Mouse (Mus musculus) layer of hippocampus, adult 8-10 months (tissue): ENCODE data around the gene Znrf2. TPM values are rescaled to one million over a fixed set of nuclear protein-coding genes. Genes with fewer than 3 reads are reported as not detected.
"Not testable (repeated sequence)": the region's sequence is repeated elsewhere in the genome, so short reads cannot be mapped to it uniquely, and the experiment has no call there.

Source experiments
- DNase-seq, 2 experiments: peaks; one replicate each; pipeline ENCODE4 v3.0.0; 2022; ENCODE audit warnings: low spot score in 2 of 2
- total RNA-seq, 4 experiments: library from RNA; stranded (reverse); gene quantifications; 2 replicates each; pipeline ENCODE4 v1.2.4; 2022

Znrf2 gene
- total RNA-seq, 4 experiments from 2014 or later = 20.1 to 33.5 (median 22.8) TPM

DNA sequence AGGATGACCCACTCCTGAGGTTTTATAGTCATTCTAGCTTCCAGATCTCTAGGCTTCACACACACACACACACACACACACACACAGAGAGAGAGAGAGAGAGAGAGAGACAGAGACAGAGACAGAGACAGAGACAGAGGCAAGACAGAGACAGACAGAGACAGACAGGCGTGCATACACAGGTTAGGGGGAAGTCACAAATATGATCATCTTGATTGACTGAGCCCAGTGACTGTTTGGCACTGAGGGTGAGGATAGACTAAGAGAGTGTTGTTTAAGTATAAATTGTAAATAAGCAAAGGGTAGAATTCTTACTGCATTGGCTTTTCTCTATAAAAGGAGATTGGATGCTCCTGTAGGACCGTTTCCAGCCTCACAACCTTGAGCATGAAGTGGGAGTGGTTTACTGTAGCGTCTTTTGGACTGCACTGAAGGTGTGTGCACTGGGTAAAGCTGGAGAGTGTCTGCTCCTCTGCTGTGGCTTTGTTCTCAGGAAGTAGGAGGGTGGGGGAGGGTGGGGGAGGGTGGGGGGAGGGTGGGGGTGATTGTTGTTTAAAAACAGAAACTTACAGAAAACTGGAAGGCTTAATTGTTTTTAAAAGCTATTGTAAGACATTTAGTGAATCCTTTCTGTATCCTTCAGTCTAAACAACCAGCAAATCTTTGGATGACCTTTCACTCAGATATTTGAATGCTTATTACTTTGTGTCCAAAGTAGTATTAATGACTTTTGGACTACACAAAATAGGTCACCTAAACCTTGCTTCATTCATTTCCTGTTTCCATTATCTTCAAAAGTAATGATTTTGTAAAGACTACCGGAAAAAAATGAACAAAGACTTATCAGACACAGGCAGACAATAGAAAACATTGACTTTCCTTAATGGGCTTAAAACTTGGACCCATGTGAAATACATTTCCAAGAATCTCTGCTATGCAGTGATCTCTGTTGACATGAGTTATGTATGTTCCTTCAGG is 32.8 kb downstream of the Znrf2 start:
- no peak for DNase-seq

DNA sequence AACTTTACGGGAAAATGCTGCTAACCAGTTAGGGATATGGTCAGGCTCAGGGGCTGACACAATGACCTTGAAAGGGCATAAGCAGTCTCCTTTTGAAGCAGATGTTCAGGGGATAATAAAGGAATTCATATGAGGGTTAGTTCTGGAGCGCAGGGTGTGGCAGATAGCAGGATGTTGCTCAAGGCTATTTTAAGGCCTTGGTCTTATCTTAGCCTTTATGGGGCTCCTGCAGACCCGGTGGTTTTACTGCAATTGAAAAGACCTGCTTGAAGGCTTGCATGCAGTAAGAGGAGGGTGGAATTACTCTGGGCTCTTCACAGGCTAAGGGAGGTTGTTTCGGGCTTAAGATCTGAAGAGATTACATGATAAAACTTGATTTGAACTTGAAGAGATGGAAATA is 35.1 kb downstream of the Znrf2 start:
- no peak for DNase-seq

DNA sequence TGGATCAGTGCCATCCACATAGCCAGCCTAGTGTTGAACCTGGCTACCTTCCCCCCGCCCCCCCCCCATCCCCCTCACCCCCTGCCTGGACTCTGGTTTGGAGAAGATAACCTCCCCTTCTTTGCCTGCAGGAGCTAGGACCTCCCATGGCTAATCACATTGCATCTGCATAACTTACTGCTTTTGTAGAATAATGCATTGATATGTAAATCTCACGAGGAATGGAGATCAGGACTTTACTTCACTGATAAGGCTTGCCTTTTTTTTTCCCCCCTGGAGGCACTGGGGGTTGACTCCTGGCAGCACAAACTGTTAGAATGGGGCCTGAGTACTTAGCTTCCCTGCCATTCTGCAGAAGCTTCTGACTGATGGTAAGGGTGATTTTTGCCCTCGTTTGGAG is 36.0 kb downstream of the Znrf2 start:
- DNase-seq = no peak

DNA sequence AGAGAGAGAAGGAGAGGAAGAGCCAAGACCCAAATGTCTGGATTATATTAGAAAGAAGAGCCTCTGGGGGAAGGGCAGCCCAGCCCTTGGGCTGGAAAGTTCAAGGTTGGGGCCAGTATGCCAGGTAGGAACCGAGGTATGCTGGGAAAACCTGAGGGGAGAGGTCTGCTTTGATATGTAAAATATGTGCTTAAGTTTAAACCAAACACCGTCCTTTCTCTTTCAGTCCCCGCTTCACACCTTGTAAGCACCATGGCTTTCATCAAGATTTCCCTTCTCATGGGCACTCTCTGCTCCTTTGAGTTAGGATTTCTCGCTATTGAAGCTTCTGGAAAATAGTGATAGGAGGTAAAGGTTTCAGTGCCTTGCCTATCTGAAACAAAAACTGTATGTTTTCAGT is 38.1 kb downstream of the Znrf2 start:
- no peak for DNase-seq

DNA sequence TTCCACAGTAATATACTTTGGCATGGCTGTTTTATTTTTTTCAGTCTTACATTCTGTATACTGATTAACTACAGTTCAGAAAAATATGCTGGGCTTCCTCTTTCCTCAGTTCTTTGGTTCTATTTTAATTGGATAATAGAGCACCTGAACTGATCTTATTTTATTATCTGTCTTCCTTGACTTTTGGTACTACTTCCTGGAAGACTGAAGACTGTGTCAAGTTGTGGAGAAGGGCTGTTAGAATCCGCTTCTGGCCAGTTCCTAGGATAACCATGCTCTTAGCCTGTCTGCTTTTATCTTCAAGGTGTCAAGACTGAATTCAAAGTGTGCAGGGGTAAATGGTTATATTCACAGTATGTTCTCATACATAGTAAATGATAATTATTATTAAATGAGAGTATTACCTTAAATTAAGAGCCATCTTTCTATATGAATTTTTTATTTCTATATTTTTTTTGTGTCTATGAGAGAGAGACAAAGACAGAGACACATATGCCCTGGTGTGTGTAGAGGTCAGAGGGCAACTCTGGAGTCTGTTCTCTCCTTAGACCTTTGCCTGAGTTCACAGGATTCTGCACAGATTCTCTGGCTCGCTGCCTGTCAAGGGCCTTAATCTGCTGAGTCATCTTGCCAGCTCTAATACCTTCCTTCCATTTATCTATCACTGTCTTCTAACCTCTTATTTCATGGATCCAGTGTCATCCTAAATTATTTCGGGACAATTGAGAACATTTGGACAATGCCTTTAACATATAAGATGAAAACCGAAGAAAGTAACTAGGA is 39.3 kb downstream of the Znrf2 start:
- DNase-seq = no peak

DNA sequence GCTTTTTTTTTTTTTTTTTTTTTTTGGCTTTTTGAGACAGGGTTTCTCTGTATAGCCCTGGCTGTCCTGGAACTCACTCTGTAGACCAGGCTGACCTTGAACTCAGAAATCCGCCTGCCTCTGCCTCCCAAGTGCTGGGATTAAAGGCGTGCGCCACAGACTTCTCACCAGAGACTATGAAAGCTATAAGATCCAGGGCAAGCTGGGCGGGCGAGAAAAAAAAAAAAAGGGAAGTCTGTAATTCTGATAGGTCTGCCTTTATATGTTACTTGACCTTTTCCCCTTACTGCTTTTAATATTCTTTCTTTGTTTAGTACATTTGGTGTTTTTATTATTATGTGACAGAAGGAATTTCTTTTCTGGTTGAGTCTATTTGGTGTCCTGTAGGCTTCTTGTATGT is 42.4 kb downstream of the Znrf2 start:
- not testable (repeated sequence) for DNase-seq

DNA sequence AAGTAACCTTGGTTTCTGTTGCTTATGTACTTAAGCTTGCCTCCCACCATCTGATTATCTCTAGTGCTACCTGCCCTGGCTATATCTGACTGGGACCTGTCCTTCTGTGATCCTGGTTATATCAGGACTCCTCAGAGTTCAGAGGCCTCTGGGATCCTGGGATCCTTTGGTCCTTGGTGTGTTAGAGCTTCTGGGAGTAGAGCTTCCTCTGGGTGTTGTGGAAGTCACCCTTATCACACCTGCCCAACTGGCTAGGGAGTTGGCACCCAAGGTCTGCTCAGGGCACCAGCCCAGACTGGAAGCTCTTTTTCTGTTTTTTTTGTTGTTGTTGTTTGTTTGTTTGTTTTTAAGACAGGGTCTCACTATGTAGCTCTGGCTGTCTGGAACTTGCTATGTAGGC is 43.5 kb downstream of the Znrf2 start:
- DNase-seq = no peak

DNA sequence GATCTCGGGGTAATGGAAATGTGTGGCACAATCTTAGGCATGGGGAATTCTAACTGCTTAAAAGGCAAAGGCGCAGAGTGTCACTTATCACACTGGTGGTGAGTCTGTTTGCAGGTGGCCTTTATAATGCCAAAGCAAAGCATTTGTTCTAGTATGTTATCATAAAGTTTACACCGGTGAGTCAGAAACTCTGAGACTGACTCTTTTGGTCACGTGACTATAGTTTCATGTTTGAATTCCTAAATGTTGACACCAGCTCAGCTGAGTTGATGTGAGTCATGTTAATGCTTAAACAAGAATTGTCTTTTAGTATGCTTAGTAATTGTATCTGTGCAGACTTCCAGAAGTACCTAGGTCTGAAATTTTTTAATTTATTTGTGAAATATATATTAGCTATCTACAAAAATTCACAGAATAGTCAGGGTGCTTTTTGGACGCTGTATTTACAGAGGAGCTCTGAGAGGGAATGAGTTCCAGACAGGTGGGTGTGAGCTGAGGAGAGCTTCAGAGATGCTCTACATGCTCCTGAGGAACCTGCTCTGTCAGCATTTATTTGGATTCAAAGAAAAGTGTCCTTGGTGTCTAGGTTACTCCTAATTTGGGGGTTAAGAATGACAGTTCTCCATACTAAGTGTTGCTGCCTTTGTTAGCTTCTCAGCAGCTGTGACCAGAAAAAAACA is 50.2 kb downstream of the Znrf2 start:
- DNase-seq = no peak

DNA sequence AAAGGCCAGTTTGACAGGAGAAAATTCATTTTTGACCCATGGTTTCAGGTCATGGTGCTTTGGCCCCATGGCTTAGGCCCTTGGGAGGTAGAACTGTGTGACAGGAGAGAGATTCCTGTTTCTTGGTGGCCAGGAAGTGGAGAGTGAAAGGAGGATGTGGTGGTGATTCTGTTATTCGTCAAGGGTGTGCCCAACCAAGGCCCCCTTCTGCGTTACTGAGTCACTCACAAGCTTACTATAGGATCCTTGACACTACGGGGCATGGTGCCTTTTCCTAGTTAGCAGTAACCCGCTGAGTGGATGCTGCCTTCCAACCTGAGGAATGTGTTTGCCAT is 50.7 kb downstream of the Znrf2 start:
- DNase-seq = no peak

DNA sequence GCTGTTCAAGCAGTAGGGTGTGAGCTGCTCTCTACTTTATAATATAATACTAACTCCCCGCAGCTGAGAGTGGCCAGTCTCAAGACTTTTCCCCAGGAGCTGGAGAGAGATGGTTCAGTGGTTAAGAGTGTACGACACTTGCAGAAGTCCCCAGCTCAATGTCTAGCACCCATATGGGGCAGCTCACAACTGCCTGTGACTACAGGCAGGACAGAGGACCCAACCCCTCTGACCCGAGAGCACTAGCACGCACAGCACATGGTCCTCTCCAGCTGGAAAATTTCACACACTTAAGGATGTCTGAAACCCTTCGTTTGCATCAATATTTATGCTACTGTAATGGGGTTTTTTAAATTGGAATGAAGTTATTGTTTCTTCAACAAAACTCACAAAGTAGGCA is 56.3 kb downstream of the Znrf2 start:
- no peak for DNase-seq

DNA sequence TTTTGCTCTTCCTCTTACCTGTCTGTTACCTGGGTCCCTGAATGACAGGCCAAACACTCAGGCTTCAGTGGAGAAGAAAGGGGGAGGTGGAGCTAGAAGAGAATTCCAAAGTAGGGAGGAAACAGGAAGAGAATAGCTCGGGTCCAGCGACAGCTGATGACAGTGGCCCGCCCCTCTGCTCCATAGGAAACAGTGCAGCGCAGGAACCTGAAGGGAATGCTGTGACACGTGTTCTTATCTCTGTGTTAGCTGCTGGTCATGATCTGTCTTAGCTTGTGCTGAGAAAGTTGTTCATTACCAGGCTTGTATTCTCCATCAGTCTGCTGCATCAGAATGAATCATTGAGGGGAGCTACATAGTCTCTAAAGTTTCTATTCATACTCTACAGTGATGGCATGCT is 60.1 kb downstream of the Znrf2 start:
- no peak for DNase-seq

DNA sequence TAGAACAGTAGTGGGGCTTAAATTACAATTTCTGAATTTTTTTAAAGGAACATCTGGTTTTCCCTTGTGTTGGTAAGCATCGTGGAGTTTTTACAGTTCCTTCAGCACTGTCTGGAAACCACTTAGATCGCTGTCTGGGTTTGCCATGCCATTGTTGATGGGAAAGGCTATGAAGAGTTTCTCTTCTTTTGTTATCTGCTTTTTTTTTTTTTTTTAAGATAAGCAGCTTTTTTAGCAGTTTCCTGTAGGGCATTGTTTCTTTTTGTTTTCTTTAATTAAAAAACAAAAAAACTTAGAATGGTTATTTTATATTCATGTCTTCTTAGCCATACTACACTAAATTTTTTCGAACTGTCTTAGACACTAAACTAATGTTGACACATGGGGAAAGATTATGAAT is 60.9 kb downstream of the Znrf2 start:
- DNase-seq = no peak

DNA sequence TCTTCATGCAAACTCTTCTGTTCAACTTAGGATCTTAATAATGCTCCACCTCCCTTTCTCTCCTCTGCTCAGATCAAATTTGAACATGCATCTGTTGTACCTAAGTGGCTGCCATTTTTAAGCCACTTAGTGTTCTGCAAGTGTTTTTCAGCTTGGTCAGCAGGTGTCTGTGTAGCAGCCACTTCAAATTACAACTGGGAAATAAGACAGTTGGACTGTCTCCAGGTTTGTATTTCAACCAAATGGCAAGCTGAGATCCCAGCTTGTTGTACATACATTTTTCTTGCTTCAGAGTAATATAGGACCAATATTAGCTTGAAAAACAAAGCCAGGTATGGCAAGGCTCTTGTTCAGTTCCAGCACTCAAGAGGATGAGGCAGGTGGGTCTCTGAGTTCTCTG is 61.8 kb downstream of the Znrf2 start:
- no peak for DNase-seq

DNA sequence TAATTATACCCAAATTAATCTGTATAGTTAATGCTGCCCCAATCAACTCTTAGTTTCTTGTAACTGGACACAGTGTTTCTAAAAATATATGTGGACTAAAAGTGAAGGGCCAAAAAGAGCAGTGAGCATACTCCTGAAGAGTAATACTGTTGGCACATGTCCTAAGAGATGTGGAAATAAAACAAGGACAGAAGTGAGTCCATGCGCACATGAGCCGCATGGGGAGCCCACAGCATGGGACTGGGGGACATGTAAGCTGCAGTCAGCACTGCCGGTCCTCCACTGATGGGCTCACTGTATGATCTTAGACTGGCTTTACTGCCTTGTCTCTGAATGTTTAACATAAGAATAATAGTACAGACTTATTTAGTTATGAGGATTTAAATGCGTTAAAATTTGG is 63.4 kb downstream of the Znrf2 start:
- no peak for DNase-seq

DNA sequence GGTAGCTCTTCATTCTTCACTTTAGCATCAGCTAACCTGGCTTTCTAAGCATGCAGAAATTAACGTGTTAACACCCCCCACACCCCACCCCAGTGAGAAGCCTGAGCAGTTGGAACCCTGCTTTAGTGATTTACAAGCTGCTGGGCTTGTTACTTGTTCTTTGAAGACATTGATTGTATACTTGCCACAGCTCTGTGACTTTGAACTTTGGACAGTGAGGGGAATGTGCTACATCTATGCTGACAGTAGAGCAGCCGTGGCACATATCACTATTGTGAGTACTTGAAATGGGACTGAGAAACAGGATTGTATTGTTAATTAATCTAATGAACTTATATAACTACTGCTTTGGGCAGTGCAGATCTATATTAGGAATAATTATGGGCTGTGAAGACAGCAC is 66.7 kb downstream of the Znrf2 start:
- no peak for DNase-seq

DNA sequence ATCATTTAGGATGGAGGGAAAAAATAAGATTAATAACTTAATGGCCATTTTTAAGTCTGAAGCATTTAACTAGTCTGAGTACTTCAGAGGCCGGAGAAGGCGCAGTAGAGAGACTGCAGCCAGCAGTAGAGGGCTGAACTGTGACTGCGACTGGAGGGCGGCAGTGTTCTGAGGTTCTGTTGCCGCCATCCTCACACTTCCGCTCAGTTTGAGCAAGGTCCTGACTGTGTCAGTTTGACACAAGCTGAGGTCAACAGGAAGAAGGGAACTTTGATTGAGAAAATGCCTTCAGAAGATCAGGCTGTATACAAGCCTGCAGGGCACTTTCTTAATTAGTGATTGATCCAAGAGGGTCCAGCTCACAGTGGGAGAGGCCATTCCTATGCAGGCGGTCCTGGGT is 69.5 kb downstream of the Znrf2 start:
- DNase-seq = no peak

DNA sequence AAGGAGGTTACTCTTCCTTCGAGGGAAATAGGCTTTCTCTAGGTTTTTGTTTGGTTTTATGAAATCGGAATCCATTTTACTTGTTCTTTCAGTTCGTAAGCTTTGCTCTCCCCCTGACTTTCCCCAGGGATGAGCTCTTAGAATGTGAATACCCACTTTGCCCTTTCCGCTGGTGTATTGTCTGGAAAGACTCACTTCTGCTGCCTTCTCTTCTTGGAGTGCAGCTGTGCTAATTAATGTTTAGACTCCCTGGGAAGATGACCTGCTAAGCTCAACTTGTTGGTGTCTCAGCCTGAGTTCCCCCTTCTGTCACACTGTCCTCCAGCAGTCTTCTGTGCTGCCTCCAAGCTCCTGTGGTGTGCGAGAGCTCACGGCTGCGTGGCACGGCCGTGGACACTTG is 73.5 kb downstream of the Znrf2 start:
- no peak for DNase-seq

DNA sequence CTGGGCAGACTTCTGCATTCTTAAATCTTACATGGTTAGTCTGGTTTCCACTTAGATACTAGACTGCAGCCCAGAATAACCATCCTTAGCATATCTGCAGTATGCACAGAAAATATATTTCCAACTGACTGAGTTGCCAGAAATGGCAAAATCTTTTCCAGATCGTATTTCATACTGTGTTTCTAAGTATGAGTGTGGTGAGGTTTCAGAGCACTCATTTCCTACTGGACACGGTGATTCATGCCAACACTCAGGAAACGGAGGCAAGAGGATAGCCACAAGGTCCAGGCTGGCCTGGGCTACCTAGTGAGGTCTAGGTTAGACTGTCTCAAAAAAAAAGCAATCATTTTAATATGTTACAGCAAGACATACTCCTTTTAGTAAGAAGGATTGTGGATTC is 74.7 kb downstream of the Znrf2 start:
- DNase-seq = no peak

DNA sequence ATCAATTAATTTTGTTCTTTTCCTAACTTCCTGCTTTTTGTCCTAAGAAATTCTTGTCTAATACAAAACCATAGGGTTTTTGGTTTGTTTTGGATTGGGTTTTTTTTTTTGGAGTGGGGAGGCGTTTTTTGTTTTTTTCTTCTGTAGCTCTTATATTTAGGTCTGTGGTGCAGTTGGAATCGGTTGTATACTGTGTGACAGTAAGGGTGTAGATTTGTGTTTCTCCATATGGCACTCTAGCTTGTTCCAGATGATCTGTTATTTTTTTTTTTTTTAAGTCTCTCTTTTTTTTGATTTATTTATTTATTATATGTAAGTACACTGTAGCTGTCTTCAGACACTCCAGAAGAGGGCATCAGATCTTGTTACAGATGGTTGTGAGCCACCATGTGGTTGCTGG is 83.5 kb downstream of the Znrf2 start:
- no peak for DNase-seq

DNA sequence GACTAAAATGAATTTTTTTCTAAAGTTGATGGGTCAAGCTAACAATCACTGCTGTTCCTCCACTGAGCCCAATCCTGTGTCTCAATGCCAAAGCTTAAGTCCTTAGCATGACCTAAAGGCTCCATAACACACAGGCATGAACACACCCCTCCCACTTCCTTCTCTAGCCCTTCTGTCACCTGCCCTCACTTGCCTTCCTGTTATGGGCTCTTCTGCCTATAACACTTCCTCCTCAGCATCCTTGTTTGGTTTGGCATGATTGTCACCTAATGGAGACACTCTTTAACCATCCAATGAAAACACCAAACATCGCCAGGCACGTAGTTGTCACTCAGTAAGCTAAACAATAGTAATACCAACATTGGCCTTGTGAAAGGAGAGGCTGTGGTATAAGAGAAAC is 85.8 kb downstream of the Znrf2 start:
- no peak for DNase-seq

DNA sequence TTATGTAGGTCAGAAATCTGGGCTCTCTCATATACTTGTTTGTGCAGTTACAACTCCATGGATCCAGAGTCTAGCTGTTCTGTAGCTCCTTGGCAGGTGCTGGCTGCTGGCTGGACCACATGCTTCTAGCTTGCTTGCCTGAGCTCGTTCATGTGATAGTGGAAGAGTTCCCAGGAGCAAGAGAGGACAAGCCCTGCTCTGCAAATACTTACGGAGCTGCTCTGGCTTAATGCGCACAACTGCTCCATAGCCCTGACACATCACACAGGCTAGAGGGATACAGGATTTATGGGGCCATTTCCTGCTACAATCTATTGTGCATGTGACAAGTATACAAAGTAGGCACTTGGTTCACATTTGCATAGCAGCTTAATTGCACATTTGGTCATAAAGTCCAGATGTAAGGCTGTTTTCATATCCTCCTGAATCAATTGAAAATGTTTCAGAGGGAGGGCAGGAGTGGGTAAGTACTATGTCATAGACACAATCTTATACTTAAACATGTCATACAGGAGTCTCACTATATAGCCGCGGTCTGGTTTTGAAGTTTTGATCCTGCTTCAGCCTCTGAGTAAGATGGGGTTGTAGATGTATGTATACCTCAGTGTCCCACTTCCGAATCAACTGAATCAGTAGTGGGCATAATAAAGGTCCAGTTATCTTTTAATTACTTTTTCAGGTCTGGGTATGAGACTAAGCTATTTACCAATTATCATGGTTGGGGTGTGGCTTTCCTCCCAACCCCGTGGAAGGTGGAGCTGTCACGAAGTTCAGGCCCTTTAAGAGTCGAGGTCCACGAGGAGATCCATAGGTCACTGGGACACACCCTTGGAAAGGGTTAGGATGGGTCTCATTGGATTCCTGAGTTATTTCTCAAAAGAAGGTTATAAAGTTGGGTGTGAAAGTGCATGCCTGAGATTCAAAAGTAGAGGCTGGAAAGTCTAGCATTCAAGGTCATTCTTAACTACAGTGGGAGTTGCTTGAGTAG is 89.6 kb downstream of the Znrf2 start:
- DNase-seq = no peak
